Mouse (Mus musculus): ENCODE results near the gene Cmpk2. TPM values are rescaled to one million over a fixed set of nuclear protein-coding genes. Genes with fewer than 3 reads are reported as not detected.
"Not testable (repeated sequence)": the region's sequence is repeated elsewhere in the genome, so short reads cannot be mapped to it uniquely, and the experiment has no call there.

Gene Cmpk2
- polyA plus RNA-seq (2012; rRNA removed), result 13.2 and 14.0 TPM in 2 replicates

GRCm38 (mm10) chr12:26469098-26470041 lies at the start of gene Cmpk2:
Gene Cmpk2 (plus strand): TSS chr12:26469204.
- H3K4me3 ChIP-seq (replicated peaks; ENCODE audit: insufficient read depth, low read depth, low read length), result peak within 1 kb of the TSS; percentile 60
- peak; percentile 88 to 92 for DNase-seq
- peak within 1 kb of the TSS; percentile 51 for H3K27ac ChIP-seq (ENCODE audit: insufficient read depth, low read length)
- peak; percentile 16; the same call in 1 of the 2 replicates for TF ChIP-seq POLR2A (IDR thresholded peaks at IDR 0.05; ENCODE audit: borderline replicate concordance, insufficient read depth, low read length)
- no peak for TF ChIP-seq CTCF (IDR thresholded peaks at IDR 0.05; ENCODE audit: borderline replicate concordance, insufficient read depth, low read depth, low read length)
- no peaks in the 10 kb centered on the region for H3K4me1 ChIP-seq (ENCODE audit: control insufficient read depth, insufficient read depth, low read length)
- H3K27me3 ChIP-seq (ENCODE audit: control insufficient read depth, insufficient read depth, low read length), result no peaks in the 10 kb centered on the region
- under 1% methylated on average over 69 of the region's 69 CpGs for WGBS

GRCm38 (mm10) chr12:26424841-26425240 lies 44.2 kb upstream of the Cmpk2 start:
- peak in 1 of 2 experiments; percentile 27 for DNase-seq
- 94% methylated on average over 2 of the region's 2 CpGs for WGBS
- TF ChIP-seq POLR2A (IDR thresholded peaks at IDR 0.05; ENCODE audit: borderline replicate concordance, insufficient read depth, low read length), result no peak
- peak; percentile 33; the same call in 1 of the 2 replicates for TF ChIP-seq CTCF (IDR thresholded peaks at IDR 0.05; ENCODE audit: borderline replicate concordance, insufficient read depth, low read depth, low read length)
- Histone ChIP-seq H3K27ac (ENCODE audit: insufficient read depth, low read length) (no peak overlapping the region), H3K27me3 (ENCODE audit: control insufficient read depth, insufficient read depth, low read length) (no peaks in the 10 kb centered on the region), H3K4me1 (ENCODE audit: control insufficient read depth, insufficient read depth, low read length) (no peaks in the 10 kb centered on the region), H3K4me3 (replicated peaks; ENCODE audit: insufficient read depth, low read depth, low read length) (no peak overlapping the region)

- 98% methylated on average over 2 of the region's 2 CpGs for WGBS
- H3K27me3 ChIP-seq (ENCODE audit: control insufficient read depth, insufficient read depth, low read length); H3K4me3 ChIP-seq (replicated peaks; ENCODE audit: insufficient read depth, low read depth, low read length); DNase-seq; H3K27ac ChIP-seq (ENCODE audit: insufficient read depth, low read length); H3K4me1 ChIP-seq (ENCODE audit: control insufficient read depth, insufficient read depth, low read length): not testable (repeated sequence)
These were observed 40.2 kb upstream of the Cmpk2 start for GRCm38 (mm10) chr12:26428771-26429170.

GRCm38 (mm10) chr12:26436334-26436733 lies 32.7 kb upstream of the Cmpk2 start:
- Histone ChIP-seq H3K4me3 (replicated peaks; ENCODE audit: insufficient read depth, low read depth, low read length) (no peak overlapping the region), H3K4me1 (ENCODE audit: control insufficient read depth, insufficient read depth, low read length) (no peaks in the 10 kb centered on the region), H3K27ac (ENCODE audit: insufficient read depth, low read length) (no peak overlapping the region), H3K27me3 (ENCODE audit: control insufficient read depth, insufficient read depth, low read length) (no peaks in the 10 kb centered on the region; the same call in 1 of the 2 replicates)
- no peak for TF ChIP-seq CTCF (IDR thresholded peaks at IDR 0.05; ENCODE audit: borderline replicate concordance, insufficient read depth, low read depth, low read length)
- no peak for TF ChIP-seq POLR2A (IDR thresholded peaks at IDR 0.05; ENCODE audit: borderline replicate concordance, insufficient read depth, low read length)
- 82% methylated on average over 4 of the region's 4 CpGs for WGBS
- no peak for DNase-seq

GRCm38 (mm10) chr12:26437950-26438349 lies 31.1 kb upstream of the Cmpk2 start:
- DNase-seq, result peak in 1 of 2 experiments; percentile 21
- Histone ChIP-seq H3K27me3 (ENCODE audit: control insufficient read depth, insufficient read depth, low read length) (no peaks in the 10 kb centered on the region; the same call in 1 of the 2 replicates), H3K4me1 (ENCODE audit: control insufficient read depth, insufficient read depth, low read length) (no peaks in the 10 kb centered on the region), H3K4me3 (replicated peaks; ENCODE audit: insufficient read depth, low read depth, low read length) (no peak overlapping the region), H3K27ac (ENCODE audit: insufficient read depth, low read length) (no peak overlapping the region)
- TF ChIP-seq POLR2A (IDR thresholded peaks at IDR 0.05; ENCODE audit: borderline replicate concordance, insufficient read depth, low read length), result no peak
- no peak for TF ChIP-seq CTCF (IDR thresholded peaks at IDR 0.05; ENCODE audit: borderline replicate concordance, insufficient read depth, low read depth, low read length)
- WGBS, result 52% methylated on average over 3 of the region's 3 CpGs

GRCm38 (mm10) chr12:26439366-26439765 lies 29.6 kb upstream of the Cmpk2 start:
- H3K4me1 ChIP-seq (ENCODE audit: control insufficient read depth, insufficient read depth, low read length), result no peaks in the 10 kb centered on the region
- H3K27ac ChIP-seq (ENCODE audit: insufficient read depth, low read length), result no peak overlapping the region
- no peak for DNase-seq
- 87% methylated on average over 3 of the region's 3 CpGs for WGBS
- no peak overlapping the region for H3K4me3 ChIP-seq (replicated peaks; ENCODE audit: insufficient read depth, low read depth, low read length)
- TF ChIP-seq CTCF (IDR thresholded peaks at IDR 0.05; ENCODE audit: borderline replicate concordance, insufficient read depth, low read depth, low read length), result no peak
- TF ChIP-seq POLR2A (IDR thresholded peaks at IDR 0.05; ENCODE audit: borderline replicate concordance, insufficient read depth, low read length), result no peak
- no peaks in the 10 kb centered on the region; the same call in 1 of the 2 replicates for H3K27me3 ChIP-seq (ENCODE audit: control insufficient read depth, insufficient read depth, low read length)

GRCm38 (mm10) chr12:26444054-26444453 lies 24.9 kb upstream of the Cmpk2 start:
- H3K27me3 ChIP-seq (ENCODE audit: control insufficient read depth, insufficient read depth, low read length), result no peaks in the 10 kb centered on the region
- no peak overlapping the region for H3K4me3 ChIP-seq (replicated peaks; ENCODE audit: insufficient read depth, low read depth, low read length)
- WGBS, result 0% methylated on average over 2 of the region's 2 CpGs
- no peak overlapping the region for H3K27ac ChIP-seq (ENCODE audit: insufficient read depth, low read length)
- peak; percentile 56 to 71 for DNase-seq
- TF ChIP-seq CTCF (IDR thresholded peaks at IDR 0.05; ENCODE audit: borderline replicate concordance, insufficient read depth, low read depth, low read length), result peak; percentile 60; the same call in 1 of the 2 replicates
- TF ChIP-seq POLR2A (IDR thresholded peaks at IDR 0.05; ENCODE audit: borderline replicate concordance, insufficient read depth, low read length), result no peak
- no peaks in the 10 kb centered on the region for H3K4me1 ChIP-seq (ENCODE audit: control insufficient read depth, insufficient read depth, low read length)

- 94% methylated on average over 2 of the region's 2 CpGs for WGBS
These were observed 24.5 kb upstream of the Cmpk2 start for GRCm38 (mm10) chr12:26444511-26444910.

More at GRCm38 (mm10) chr12:26444511-26444910, 24.5 kb upstream of the Cmpk2 start:
- no peak for DNase-seq
- no peaks in the 10 kb centered on the region for H3K27me3 ChIP-seq (ENCODE audit: control insufficient read depth, insufficient read depth, low read length)
- H3K27ac ChIP-seq (ENCODE audit: insufficient read depth, low read length), result no peak overlapping the region
- H3K4me1 ChIP-seq (ENCODE audit: control insufficient read depth, insufficient read depth, low read length), result no peaks in the 10 kb centered on the region
- H3K4me3 ChIP-seq (replicated peaks; ENCODE audit: insufficient read depth, low read depth, low read length), result no peak overlapping the region
- no peak for TF ChIP-seq POLR2A (IDR thresholded peaks at IDR 0.05; ENCODE audit: borderline replicate concordance, insufficient read depth, low read length)
- no peak for TF ChIP-seq CTCF (IDR thresholded peaks at IDR 0.05; ENCODE audit: borderline replicate concordance, insufficient read depth, low read depth, low read length)
